In genomic region chr4:130377500-130377899, GRCm38 (mm10) we compare ENCODE assay signal across 17 mouse cellular contexts.
"Had no signal": no experiment of that assay in that cellular context is flagged by ENCODE, and none has a peak within 500 bp of the region (broad histone marks: within the 10 kb centered on the region; RNA-seq: fewer than 3 reads in every experiment).

No protein-coding gene starts in this region.

- DNase-seq: kidney, adult 18-20 months; kidney, postnatal 25 days; liver; liver, embryonic 13.5 days; liver, postnatal 0 days; lung, postnatal 14 days; right cerebral cortex, postnatal 4 days; spleen, adult 18-20 months; thymus, adult 2 months; thymus, postnatal 25 days had no signal

- H3K27me3 ChIP-seq: kidney, embryonic 15.5 days; limb, embryonic 12.5 days; liver, embryonic 13.5 days; lung, embryonic 15.5 days; megakaryocyte, embryonic 14.5 days had no signal

- H3K4me3 ChIP-seq: kidney, embryonic 15.5 days; limb, embryonic 12.5 days; liver, embryonic 13.5 days; lung, embryonic 15.5 days; megakaryocyte, embryonic 14.5 days had no signal

- H3K27ac ChIP-seq: kidney, embryonic 15.5 days; limb, embryonic 12.5 days; liver, embryonic 13.5 days; lung, embryonic 15.5 days; macrophage had no signal

- H3K9me3 ChIP-seq: kidney, embryonic 15.5 days; liver, embryonic 13.5 days; lung, embryonic 15.5 days had no signal

- H3K4me2 ChIP-seq: kidney, embryonic 15.5 days; limb, embryonic 12.5 days; liver, embryonic 13.5 days; lung, embryonic 15.5 days; midbrain, embryonic 11.5 days had no signal

- H3K9ac ChIP-seq: kidney, embryonic 15.5 days; limb, embryonic 12.5 days; liver, embryonic 13.5 days; liver, postnatal 0 days; lung, embryonic 15.5 days had no signal

- H3K4me1 ChIP-seq: kidney, embryonic 15.5 days; limb, embryonic 12.5 days; liver, embryonic 13.5 days; lung, embryonic 15.5 days had no signal

- ATAC-seq: liver, postnatal 0 days; midbrain, embryonic 16.5 days had no signal
